Mouse (Mus musculus): ENCODE data around the gene Stxbp5l. TPM values are rescaled to one million over a fixed set of nuclear protein-coding genes. Genes with fewer than 3 reads are reported as not detected.

Stxbp5l gene
- not detected for total RNA-seq (2023)

DNA sequence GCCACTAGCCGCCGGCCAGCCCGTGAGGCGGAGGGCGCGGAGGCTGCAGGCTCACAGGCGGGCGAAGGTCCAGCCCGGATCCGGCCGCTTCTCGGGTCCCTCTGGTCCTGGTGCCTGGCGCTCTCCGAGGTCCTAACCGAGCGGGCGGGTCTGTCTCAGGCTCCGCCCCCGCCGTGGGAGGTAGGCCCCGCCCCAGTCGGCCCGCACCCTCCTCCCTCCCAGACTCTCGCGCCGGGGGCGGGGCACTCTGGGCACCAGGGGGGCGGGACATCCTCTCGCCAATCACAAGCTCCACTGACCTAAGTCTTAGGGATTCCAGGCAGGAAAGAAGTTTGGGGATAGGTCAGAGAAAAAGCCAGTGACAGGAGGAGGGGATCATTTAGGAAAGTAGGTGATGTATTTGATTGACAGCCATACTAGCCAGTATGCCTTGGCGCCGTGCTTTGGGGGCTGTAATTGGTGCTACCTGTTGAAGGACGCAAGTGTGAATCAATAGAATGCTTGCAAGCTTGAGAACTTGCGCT lies at the start of gene Stxbp5l:
Stxbp5l (minus strand) TSS at position 142 of the 524 bp plus-strand sequence.

Other genes with a start within 250 kb of the Stxbp5l start
- 1 to 10 TPM; 7.5 to 8.3 TPM for gene Gtf2e1, start 154.8 kb upstream of the Stxbp5l start, total RNA-seq (2023)
- 1 to 10 TPM; 3.9 to 5.7 TPM for gene Rabl3, start 154.9 kb upstream of the Stxbp5l start, total RNA-seq (2023)
- not detected for gene Hgd, start 195.2 kb upstream of the Stxbp5l start, total RNA-seq (2023)

Measured in neutrophil, adult 83 days (primary cell).